ENCODE assay signal across 24 mouse cellular contexts in the genomic region with DNA sequence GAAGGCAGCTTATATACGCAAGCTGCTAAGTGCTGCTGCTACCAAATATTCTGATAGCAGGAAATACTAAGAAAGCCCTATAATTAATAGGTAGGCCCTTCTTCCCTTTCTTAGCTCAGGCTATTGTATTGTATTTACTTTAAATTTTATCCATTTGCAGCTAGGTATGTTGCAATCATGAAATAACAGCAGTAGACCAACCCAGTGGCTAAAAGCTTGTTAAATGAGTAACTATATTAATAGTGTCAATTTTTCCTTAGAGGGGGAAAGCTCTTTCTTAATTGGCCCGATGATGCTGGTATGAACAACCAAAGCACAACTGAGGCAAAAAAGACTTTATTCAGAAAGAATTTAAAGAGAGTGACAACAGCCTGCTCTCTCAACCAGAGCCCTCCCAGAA. TPM values are rescaled to one million over a fixed set of nuclear protein-coding genes. Genes with fewer than 3 reads are reported as not detected.
DNase-seq lines count a peak whose midpoint lies in the region; ATAC-seq lines count a peak whose summit lies in the region.
"Had no signal": no experiment of that assay in that cellular context is flagged by ENCODE, and none has a peak within 500 bp of the region (broad histone marks: within the 10 kb centered on the region; RNA-seq: fewer than 3 reads in every experiment).

No protein-coding gene starts in this region.

- H3K9ac ChIP-seq in embryonic facial prominence, embryonic 14.5 days (ENCODE audit: low read depth, low read length) = no peak overlapping the region
- no peak overlapping the region for H3K9ac ChIP-seq in liver, embryonic 15.5 days
- H3K9ac ChIP-seq in midbrain, embryonic 11.5 days (ENCODE audit: low read length) = no peak overlapping the region
- no peak overlapping the region for H3K9ac ChIP-seq in midbrain, embryonic 13.5 days (replicated peaks)
- no peak overlapping the region for H3K9ac ChIP-seq in hindbrain, embryonic 14.5 days
- H3K9ac ChIP-seq: embryonic facial prominence, embryonic 13.5 days; forebrain, embryonic 13.5 days; heart, embryonic 13.5 days; hindbrain, embryonic 15.5 days had no signal

- no peaks in the 10 kb centered on the region for H3K9me3 ChIP-seq in embryonic facial prominence, embryonic 14.5 days (ENCODE audit: control insufficient read depth, low read length)
- no peaks in the 10 kb centered on the region for H3K9me3 ChIP-seq in embryonic facial prominence, embryonic 10.5 days
- H3K9me3 ChIP-seq in liver, embryonic 15.5 days (replicated peaks) = no peaks in the 10 kb centered on the region
- H3K9me3 ChIP-seq in midbrain, embryonic 11.5 days (ENCODE audit: control insufficient read depth, low read length) = no peaks in the 10 kb centered on the region
- H3K9me3 ChIP-seq in midbrain, embryonic 13.5 days = no peaks in the 10 kb centered on the region
- H3K9me3 ChIP-seq in hindbrain, embryonic 14.5 days (ENCODE audit: control insufficient read depth, low read length) = no peaks in the 10 kb centered on the region
- H3K9me3 ChIP-seq: embryonic facial prominence, embryonic 13.5 days; forebrain, embryonic 10.5 days; forebrain, embryonic 13.5 days; G1E; heart, embryonic 10.5 days; heart, embryonic 13.5 days; hindbrain, embryonic 15.5 days had no signal

- 64% methylated on average over 2 of the region's 2 CpGs for WGBS in embryonic facial prominence, embryonic 14.5 days
- 91% methylated on average over 2 of the region's 2 CpGs for WGBS in embryonic facial prominence, embryonic 10.5 days
- 72% methylated on average over 2 of the region's 2 CpGs for WGBS in liver, embryonic 15.5 days (ENCODE audit: insufficient replicate concordance)
- 93% methylated on average over 2 of the region's 2 CpGs for WGBS in midbrain, embryonic 11.5 days
- WGBS in midbrain, embryonic 13.5 days = 94% methylated on average over 2 of the region's 2 CpGs
- WGBS in macrophage (ENCODE audit: missing documents) = 29% methylated on average over 2 of the region's 2 CpGs
- 95% methylated on average over 2 of the region's 2 CpGs for WGBS in hindbrain, embryonic 14.5 days

- H3K27me3 ChIP-seq in embryonic facial prominence, embryonic 14.5 days (replicated peaks; ENCODE audit: control insufficient read depth, insufficient read depth, low read length) = no peaks in the 10 kb centered on the region
- H3K27me3 ChIP-seq in embryonic facial prominence, embryonic 10.5 days (replicated peaks; ENCODE audit: low read depth, poor library complexity, severe bottlenecking) = no peaks in the 10 kb centered on the region
- no peaks in the 10 kb centered on the region for H3K27me3 ChIP-seq in liver, embryonic 15.5 days
- H3K27me3 ChIP-seq in midbrain, embryonic 11.5 days (ENCODE audit: control insufficient read depth, insufficient read depth, low read length) = no peaks in the 10 kb centered on the region
- no peaks in the 10 kb centered on the region for H3K27me3 ChIP-seq in midbrain, embryonic 13.5 days
- H3K27me3 ChIP-seq in hindbrain, embryonic 14.5 days (ENCODE audit: control insufficient read depth, insufficient read depth, low read length) = no peaks in the 10 kb centered on the region
- H3K27me3 ChIP-seq: embryonic facial prominence, embryonic 13.5 days; forebrain, embryonic 13.5 days; heart, embryonic 13.5 days; hindbrain, embryonic 15.5 days had no signal

- ATAC-seq in embryonic facial prominence, embryonic 14.5 days (ENCODE audit: low read depth) = peak; percentile 63; the same call in 1 of the 2 replicates
- no peak for ATAC-seq in liver, embryonic 15.5 days (ENCODE audit: insufficient read depth)
- ATAC-seq in midbrain, embryonic 11.5 days (ENCODE audit: low FRiP score) = no peak
- ATAC-seq in midbrain, embryonic 13.5 days = no peak
- no peak for ATAC-seq in hindbrain, embryonic 14.5 days (ENCODE audit: low FRiP score)
- ATAC-seq: forebrain, embryonic 13.5 days; forebrain, embryonic 16.5 days had no signal

- no peak overlapping the region for H3K4me3 ChIP-seq in embryonic facial prominence, embryonic 14.5 days (ENCODE audit: low read depth, low read length)
- no peak overlapping the region for H3K4me3 ChIP-seq in embryonic facial prominence, embryonic 10.5 days
- no peak overlapping the region for H3K4me3 ChIP-seq in liver, embryonic 15.5 days (replicated peaks)
- no peak overlapping the region for H3K4me3 ChIP-seq in midbrain, embryonic 11.5 days (ENCODE audit: low read depth, low read length)
- no peak overlapping the region for H3K4me3 ChIP-seq in midbrain, embryonic 13.5 days (replicated peaks)
- no peak overlapping the region for H3K4me3 ChIP-seq in macrophage (ENCODE audit: inconsistent target)
- no peak overlapping the region for H3K4me3 ChIP-seq in hindbrain, embryonic 14.5 days (replicated peaks; ENCODE audit: low read length)
- H3K4me3 ChIP-seq: embryonic facial prominence, embryonic 13.5 days; forebrain, embryonic 10.5 days; forebrain, embryonic 13.5 days; heart, adult 2 months; heart, embryonic 10.5 days; heart, embryonic 13.5 days; hindbrain, embryonic 15.5 days had no signal

- H3K27ac ChIP-seq in embryonic facial prominence, embryonic 14.5 days (replicated peaks; ENCODE audit: low read depth, low read length) = no peak overlapping the region
- no peak overlapping the region for H3K27ac ChIP-seq in embryonic facial prominence, embryonic 10.5 days (replicated peaks)
- H3K27ac ChIP-seq in liver, embryonic 15.5 days (replicated peaks) = 0 out of 2 replicates have a peak overlapping the region, but pooled peaks have one; percentile 16
- H3K27ac ChIP-seq in midbrain, embryonic 11.5 days (ENCODE audit: low read depth, low read length) = no peak overlapping the region
- no peak overlapping the region for H3K27ac ChIP-seq in midbrain, embryonic 13.5 days
- H3K27ac ChIP-seq in macrophage = peak overlapping the region; percentile 93
- no peak overlapping the region for H3K27ac ChIP-seq in hindbrain, embryonic 14.5 days
- H3K27ac ChIP-seq: embryonic facial prominence, embryonic 13.5 days; forebrain, embryonic 10.5 days; forebrain, embryonic 13.5 days; heart, adult 2 months; heart, embryonic 10.5 days; heart, embryonic 13.5 days; hindbrain, embryonic 15.5 days had no signal

- no peak for DNase-seq in embryonic facial prominence, embryonic 14.5 days (ENCODE audit: low spot score)
- no peak for DNase-seq in embryonic facial prominence, embryonic 10.5 days (ENCODE audit: low spot score)
- no peak for DNase-seq in liver
- peak; percentile 51 for DNase-seq in midbrain, embryonic 11.5 days (ENCODE audit: low spot score, missing footprints)
- no peak for DNase-seq in hindbrain, embryonic 14.5 days (ENCODE audit: low spot score)
- DNase-seq: adrenal gland, adult 8-10 months; adrenal gland, postnatal 25 days; cerebellum, adult 18-20 months; cerebellum, adult 9-11 months; cerebellum, postnatal 25 days; heart, postnatal 14 days; heart, postnatal 4 days had no signal

- no peaks in the 10 kb centered on the region for H3K4me1 ChIP-seq in embryonic facial prominence, embryonic 14.5 days (ENCODE audit: control insufficient read depth, insufficient read depth, low read length)
- no peaks in the 10 kb centered on the region for H3K4me1 ChIP-seq in embryonic facial prominence, embryonic 10.5 days
- H3K4me1 ChIP-seq in liver, embryonic 15.5 days (replicated peaks) = 0 out of 2 replicates have a peak, but pooled peaks cover 10% of the 10 kb centered on the region
- no peaks in the 10 kb centered on the region for H3K4me1 ChIP-seq in midbrain, embryonic 11.5 days (ENCODE audit: control insufficient read depth, insufficient read depth, low read length)
- no peaks in the 10 kb centered on the region for H3K4me1 ChIP-seq in midbrain, embryonic 13.5 days (replicated peaks)
- H3K4me1 ChIP-seq in hindbrain, embryonic 14.5 days (replicated peaks; ENCODE audit: control insufficient read depth, insufficient read depth, low read length) = no peaks in the 10 kb centered on the region
- H3K4me1 ChIP-seq: embryonic facial prominence, embryonic 13.5 days; forebrain, embryonic 10.5 days; forebrain, embryonic 13.5 days; hindbrain, embryonic 15.5 days had no signal

- no peak overlapping the region for H3K4me2 ChIP-seq in embryonic facial prominence, embryonic 14.5 days (ENCODE audit: low read depth, low read length)
- no peak overlapping the region for H3K4me2 ChIP-seq in liver, embryonic 15.5 days
- H3K4me2 ChIP-seq in midbrain, embryonic 11.5 days = no peak overlapping the region
- no peak overlapping the region for H3K4me2 ChIP-seq in midbrain, embryonic 13.5 days (replicated peaks)
- no peak overlapping the region for H3K4me2 ChIP-seq in hindbrain, embryonic 14.5 days (replicated peaks)
- H3K4me2 ChIP-seq: embryonic facial prominence, embryonic 13.5 days; forebrain, embryonic 13.5 days; heart, embryonic 13.5 days; hindbrain, embryonic 15.5 days had no signal

- H3K36me3 ChIP-seq in embryonic facial prominence, embryonic 14.5 days (ENCODE audit: control insufficient read depth, insufficient read depth, low read length) = 0 out of 2 replicates have a peak, but pooled peaks cover 9% of the 10 kb centered on the region
- H3K36me3 ChIP-seq in embryonic facial prominence, embryonic 10.5 days (replicated peaks) = peaks cover 4% of the 10 kb centered on the region; the same call in 1 of the 2 replicates
- H3K36me3 ChIP-seq in liver, embryonic 15.5 days (replicated peaks) = peaks cover 27% of the 10 kb centered on the region
- H3K36me3 ChIP-seq in midbrain, embryonic 11.5 days (ENCODE audit: control insufficient read depth, insufficient read depth, low read length) = no peaks in the 10 kb centered on the region
- H3K36me3 ChIP-seq in midbrain, embryonic 13.5 days = peaks cover 8% of the 10 kb centered on the region; the same call in 1 of the 2 replicates
- peaks cover 29% of the 10 kb centered on the region for H3K36me3 ChIP-seq in macrophage (ENCODE audit: inconsistent target)
- peaks cover 19% of the 10 kb centered on the region for H3K36me3 ChIP-seq in hindbrain, embryonic 14.5 days (replicated peaks; ENCODE audit: control insufficient read depth, insufficient read depth)

- no peaks in the 10 kb centered on the region; the same call in 1 of the 2 replicates for H3K79me2 ChIP-seq in macrophage (ENCODE audit: inconsistent target)

RNA-seq across cellular contexts. Expression of gene Icam2, which starts 40.7 kb away (rescaled TPM):
- polyA plus RNA-seq in embryonic facial prominence, embryonic 14.5 days (2014; fragmentation: Nextera tagmentation; extraction: Ambion mirVana) = 42.2 and 44.3 TPM in 2 replicates
- polyA plus RNA-seq in embryonic facial prominence, embryonic 10.5 days (2016; fragmentation: Nextera tagmentation; extraction: Ambion mirVana) = 16.9 and 20.6 TPM in 2 replicates
- polyA plus RNA-seq in liver, embryonic 15.5 days (2015; fragmentation: Nextera tagmentation; extraction: Ambion mirVana) = 13.4 and 16.4 TPM in 2 replicates
- 15.8 and 16.9 TPM in 2 replicates for polyA plus RNA-seq in midbrain, embryonic 11.5 days (2014; fragmentation: Nextera tagmentation; extraction: Ambion mirVana)
- 8.5 and 10.7 TPM in 2 replicates for polyA plus RNA-seq in midbrain, embryonic 13.5 days (2015; fragmentation: Nextera tagmentation; extraction: Ambion mirVana)
- total RNA-seq in macrophage (2018; cell fraction: chromatin; rRNA removed) = 1 to 10 TPM in 15 of 26 experiments, under 1 TPM in 4, not detected in 7; 0.86 to 6.4 (median 2.3) TPM
- 10 to 100 TPM in 1 of 26 experiments, 1 to 10 TPM in 25; 3.2 to 14.2 (median 6.2) TPM for total RNA-seq in macrophage (2018; cell fraction: cytosol; rRNA removed)
- total RNA-seq in macrophage (2018; cell fraction: nucleus; rRNA removed) = 10 to 100 TPM in 4 of 26 experiments, 1 to 10 TPM in 22; 1.2 to 12.4 (median 6.3) TPM
- polyA plus RNA-seq in macrophage (2018) = 4.3 to 7.9 TPM (median 7.0 TPM) in 3 replicates
- 13.6 and 18.6 TPM in 2 replicates for polyA plus RNA-seq in hindbrain, embryonic 14.5 days (2014; fragmentation: Nextera tagmentation; extraction: Ambion mirVana)

RNA-seq across cellular contexts. Expression of gene Ern1, which starts 59.1 kb away (rescaled TPM):
- 5.9 and 7.0 TPM in 2 replicates for polyA plus RNA-seq in embryonic facial prominence, embryonic 14.5 days (2014; fragmentation: Nextera tagmentation; extraction: Ambion mirVana)
- 5.4 and 5.5 TPM in 2 replicates for polyA plus RNA-seq in embryonic facial prominence, embryonic 10.5 days (2016; fragmentation: Nextera tagmentation; extraction: Ambion mirVana)
- 4.1 and 5.8 TPM in 2 replicates for polyA plus RNA-seq in liver, embryonic 15.5 days (2015; fragmentation: Nextera tagmentation; extraction: Ambion mirVana)
- 4.6 and 5.5 TPM in 2 replicates for polyA plus RNA-seq in midbrain, embryonic 11.5 days (2014; fragmentation: Nextera tagmentation; extraction: Ambion mirVana)
- polyA plus RNA-seq in midbrain, embryonic 13.5 days (2015; fragmentation: Nextera tagmentation; extraction: Ambion mirVana) = 6.5 and 6.7 TPM in 2 replicates
- 100 to 1,000 TPM; 107 to 506 (median 204) TPM for total RNA-seq in macrophage (2018; cell fraction: chromatin; rRNA removed)
- 10 to 100 TPM; 25.3 to 66.2 (median 31.2) TPM for total RNA-seq in macrophage (2018; cell fraction: cytosol; rRNA removed)
- 100 to 1,000 TPM in 24 of 26 experiments, 10 to 100 TPM in 2; 74.2 to 310 (median 147) TPM for total RNA-seq in macrophage (2018; cell fraction: nucleus; rRNA removed)
- 17.0 to 28.6 TPM (median 18.0 TPM) in 3 replicates for polyA plus RNA-seq in macrophage (2018)
- polyA plus RNA-seq in hindbrain, embryonic 14.5 days (2014; fragmentation: Nextera tagmentation; extraction: Ambion mirVana) = 5.0 and 7.2 TPM in 2 replicates

Comparison
In these comparisons a context has a peak if more than half of its experiments do, and no peak if none do; other contexts are left out.
1. H3K27ac ChIP-seq: peak in liver, embryonic 15.5 days (single experiment) and macrophage (single experiment); none in embryonic facial prominence, embryonic 14.5 days (single experiment), embryonic facial prominence, embryonic 10.5 days (single experiment), midbrain, embryonic 11.5 days (single experiment), midbrain, embryonic 13.5 days (single experiment) and hindbrain, embryonic 14.5 days (single experiment).